Mouse (Mus musculus): ENCODE data around the gene Gria2. TPM values are rescaled to one million over a fixed set of nuclear protein-coding genes. Genes with fewer than 3 reads are reported as not detected.

The Gria2 gene
- polyA plus RNA-seq, 1 experiment from 2014 or later = not detected

DNA sequence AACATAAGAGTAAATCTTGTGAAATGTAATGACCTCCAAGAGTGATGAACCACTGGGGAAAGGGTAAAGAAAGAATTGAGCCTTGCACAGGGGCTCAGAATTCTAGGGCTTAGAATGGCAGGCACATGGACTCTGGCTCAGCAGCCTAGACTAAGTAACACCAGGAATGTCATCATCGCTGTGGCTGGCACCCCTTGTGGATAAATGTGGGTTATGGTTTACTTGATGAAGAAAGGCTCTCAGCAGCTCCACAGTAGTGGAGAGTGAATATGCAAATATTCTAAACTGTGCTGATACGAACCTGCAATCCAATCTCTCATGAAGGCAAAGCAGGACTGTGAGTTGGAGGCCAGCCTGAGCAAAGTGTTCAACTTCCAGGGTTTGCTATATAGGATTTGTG lies 26.0 kb downstream of the Gria2 start:
- no peak for TF ChIP-seq CTCF (IDR thresholded peaks at IDR 0.05)
- peaks cover 42% of the 10 kb centered on the region for H3K27me3 ChIP-seq
- POLR2A ChIA-PET = no interaction called here
- CTCF ChIA-PET = interaction anchor here (1.1 to 1.4 kb wide), 2 partner anchors 10 to 28 kb away, joined by 3 to 5 read pairs; no protein-coding TSS in a partner anchor
- no peak for ATAC-seq
- DNase-seq (ENCODE audit: low read depth, low spot score) = no peak
- in situ Hi-C loops (cut with MboI; ENCODE audit: low pct_unique_long_range_greater_than_20kb) = no loop called here

DNA sequence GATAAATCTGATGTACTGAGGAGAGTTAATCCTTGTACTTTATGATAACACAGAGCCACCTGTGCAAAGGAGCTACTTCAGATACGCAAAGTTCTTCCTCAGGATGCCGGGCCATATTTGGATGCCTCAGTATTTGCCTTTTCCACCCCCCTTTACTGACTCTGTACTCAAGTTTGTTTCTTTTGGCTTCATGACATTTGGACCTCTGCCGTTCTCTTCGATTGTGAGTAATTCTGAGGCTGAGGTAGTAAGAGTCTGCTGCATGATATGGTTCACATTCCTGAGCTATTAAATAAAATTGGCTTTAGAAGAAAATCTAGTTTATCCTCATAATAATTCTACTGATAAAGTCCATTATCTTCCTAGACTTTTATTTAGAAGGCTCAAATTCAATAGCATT lies 26.7 kb downstream of the Gria2 start:
- peaks cover 49% of the 10 kb centered on the region for H3K27me3 ChIP-seq
- ChIA-PET POLR2A (no interaction called here), CTCF (interaction anchor here (1.4 kb wide), 1 partner anchor 10 kb away, joined by 3 read pairs; no protein-coding TSS in a partner anchor)
- in situ Hi-C loops (cut with MboI; ENCODE audit: low pct_unique_long_range_greater_than_20kb) = no loop called here
- DNase-seq (ENCODE audit: low read depth, low spot score) = peak; percentile 6
- TF ChIP-seq CTCF (IDR thresholded peaks at IDR 0.05) = no peak
- no peak for ATAC-seq

DNA sequence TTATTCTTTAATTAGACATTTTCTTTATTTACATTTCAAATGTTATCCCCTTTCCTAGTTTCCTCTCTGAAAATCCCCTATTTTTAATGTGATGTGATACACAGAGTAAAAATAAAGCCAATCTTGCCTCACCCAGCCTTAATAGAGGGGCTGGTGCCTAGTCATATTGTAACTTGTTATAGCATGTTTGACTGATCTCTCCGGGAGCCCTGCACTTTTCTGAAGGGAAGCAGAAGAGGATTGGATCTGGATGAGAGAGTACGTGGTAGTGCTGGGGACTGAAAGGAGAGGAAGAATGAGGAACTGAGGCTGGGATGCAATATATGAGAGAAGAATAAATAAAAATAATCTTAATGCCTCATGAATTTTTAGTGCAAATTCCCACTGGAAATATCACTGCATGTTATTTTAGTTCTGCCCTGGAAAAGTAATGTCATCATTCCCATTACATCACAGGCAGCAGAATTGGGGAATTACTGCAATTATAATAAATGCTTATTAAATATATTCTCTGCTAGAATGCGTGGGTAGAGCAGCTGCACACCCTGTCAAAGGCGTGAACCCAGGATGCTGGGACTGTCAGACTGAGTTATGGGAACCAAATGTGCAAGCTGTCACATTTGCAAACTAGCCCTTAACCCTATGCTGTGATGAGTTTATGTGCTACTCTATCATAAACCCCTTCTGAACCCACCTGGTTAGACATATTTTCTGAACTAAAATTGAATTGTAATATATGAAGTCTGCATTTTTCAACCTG lies 28.4 kb downstream of the Gria2 start:
- POLR2A ChIA-PET = no interaction called here
- ATAC-seq (no peak), DNase-seq (ENCODE audit: low read depth, low spot score) (no peak)
- H3K27me3 ChIP-seq = peaks cover 52% of the 10 kb centered on the region
- CTCF ChIA-PET = no interaction called here
- in situ Hi-C loops (cut with MboI; ENCODE audit: low pct_unique_long_range_greater_than_20kb) = no loop called here
- TF ChIP-seq CTCF (IDR thresholded peaks at IDR 0.05) = no peak

DNA sequence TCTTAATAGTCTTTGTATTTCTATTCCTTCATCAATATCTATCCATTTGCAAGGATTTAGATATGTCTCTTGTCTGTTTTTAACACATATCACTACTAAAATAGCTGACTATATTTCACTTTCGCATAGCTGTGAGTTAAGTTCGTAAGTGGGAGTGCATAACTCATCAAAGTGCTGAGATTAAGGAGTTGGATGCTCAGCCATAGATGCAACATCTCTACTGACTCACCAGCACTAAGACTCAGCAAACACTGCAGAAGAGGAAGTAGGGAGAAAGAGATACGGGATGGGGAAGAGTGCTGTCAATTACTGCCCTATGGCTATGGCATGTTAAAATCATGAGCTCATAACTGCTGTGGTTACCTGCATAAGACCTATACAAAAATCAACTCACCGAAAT lies 29.4 kb downstream of the Gria2 start:
- CTCF ChIA-PET = no interaction called here
- POLR2A ChIA-PET = no interaction called here
- H3K27me3 ChIP-seq = peaks cover 59% of the 10 kb centered on the region
- no peak for ATAC-seq
- no peak for DNase-seq (ENCODE audit: low read depth, low spot score)
- in situ Hi-C loops (cut with MboI; ENCODE audit: low pct_unique_long_range_greater_than_20kb) = no loop called here
- TF ChIP-seq CTCF (IDR thresholded peaks at IDR 0.05) = no peak

DNA sequence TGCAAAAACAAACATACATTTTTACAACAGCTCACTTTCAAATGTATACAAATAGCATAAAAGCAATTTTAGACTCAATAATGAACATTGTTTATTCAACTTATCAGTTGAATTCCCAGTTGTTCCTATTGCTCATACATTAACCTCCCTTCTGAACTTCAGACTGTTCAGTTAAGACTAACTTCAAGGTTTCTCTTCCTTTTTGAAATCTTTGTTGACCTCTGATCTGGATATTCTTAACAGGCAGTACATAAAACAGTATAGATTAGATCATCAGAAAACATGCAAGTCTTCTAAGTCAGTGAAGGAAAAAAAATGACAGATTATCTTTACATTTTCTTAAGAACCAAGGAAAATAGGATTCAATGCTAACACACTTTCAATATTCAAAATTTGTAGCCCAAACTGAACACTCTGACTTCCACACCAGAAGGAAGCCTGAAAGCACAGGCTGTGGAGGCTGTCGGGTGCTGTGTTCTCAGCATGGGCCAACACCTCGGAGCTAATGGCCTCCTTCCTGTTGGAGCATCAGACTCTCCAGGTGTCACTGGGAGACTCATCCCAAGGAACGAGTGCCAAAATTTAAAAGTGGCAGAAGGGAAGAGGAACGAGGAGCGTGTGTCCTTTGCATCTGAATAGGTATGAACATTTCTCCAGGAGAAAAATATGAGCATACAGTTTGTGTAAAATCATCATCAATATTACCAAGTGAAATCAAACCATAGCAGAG lies 33.0 kb downstream of the Gria2 start:
- ATAC-seq (no peak), DNase-seq (ENCODE audit: low read depth, low spot score) (no peak)
- no peak for TF ChIP-seq CTCF (IDR thresholded peaks at IDR 0.05)
- ChIA-PET CTCF (no interaction called here), POLR2A (no interaction called here)
- peaks cover 63% of the 10 kb centered on the region for H3K27me3 ChIP-seq
- in situ Hi-C loops (cut with MboI; ENCODE audit: low pct_unique_long_range_greater_than_20kb) = no loop called here

DNA sequence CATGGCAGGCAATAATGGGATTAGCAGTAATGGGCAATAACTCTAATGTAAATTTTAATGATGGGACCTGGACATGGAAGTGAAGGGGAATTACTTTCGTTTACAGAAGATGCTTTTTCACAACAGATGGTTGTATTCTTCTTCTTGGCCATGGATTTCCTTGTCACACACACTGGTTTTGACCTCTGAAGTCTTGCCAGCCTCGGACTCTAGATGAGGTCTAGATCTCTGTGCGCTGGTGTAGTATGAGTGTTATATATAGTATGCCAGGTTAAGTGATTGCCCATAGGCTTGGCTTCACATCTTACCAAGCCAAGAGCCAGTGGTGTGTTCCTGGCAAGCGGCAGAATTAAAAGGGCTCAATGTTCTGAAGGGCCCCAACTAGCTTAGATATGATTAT lies 43.7 kb downstream of the Gria2 start:
- ChIA-PET CTCF (interaction anchor here (1.5 kb wide), 1 partner anchor 10 kb away, joined by 3 read pairs; no protein-coding TSS in a partner anchor), POLR2A (no interaction called here)
- TF ChIP-seq CTCF (IDR thresholded peaks at IDR 0.05) = no peak
- peaks cover 60% of the 10 kb centered on the region for H3K27me3 ChIP-seq
- in situ Hi-C loops (cut with MboI; ENCODE audit: low pct_unique_long_range_greater_than_20kb) = no loop called here
- ATAC-seq (no peak), DNase-seq (ENCODE audit: low read depth, low spot score) (no peak)

DNA sequence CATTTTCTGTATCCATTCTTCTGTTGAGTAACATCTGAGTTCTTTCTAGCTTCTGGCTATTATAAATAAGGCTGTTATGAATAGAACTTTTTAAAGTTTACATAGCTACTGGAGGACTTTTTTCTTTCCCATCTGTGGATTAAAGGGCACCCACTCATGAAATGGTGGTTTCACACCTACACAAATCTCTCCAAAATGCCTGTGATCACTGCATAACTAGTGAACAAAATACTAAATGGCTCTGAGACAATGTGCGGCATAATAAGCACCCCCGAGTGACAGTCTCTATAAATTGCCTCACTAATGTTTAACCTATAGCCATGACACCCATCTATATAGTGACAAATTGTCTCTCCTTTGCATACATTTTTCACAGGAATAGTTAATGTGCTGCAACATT lies 44.3 kb downstream of the Gria2 start:
- H3K27me3 ChIP-seq = peaks cover 57% of the 10 kb centered on the region
- no peak for TF ChIP-seq CTCF (IDR thresholded peaks at IDR 0.05)
- DNase-seq (ENCODE audit: low read depth, low spot score) = no peak
- POLR2A ChIA-PET = no interaction called here
- in situ Hi-C loops (cut with MboI; ENCODE audit: low pct_unique_long_range_greater_than_20kb) = no loop called here
- CTCF ChIA-PET = no interaction called here
- ATAC-seq = no peak

DNA sequence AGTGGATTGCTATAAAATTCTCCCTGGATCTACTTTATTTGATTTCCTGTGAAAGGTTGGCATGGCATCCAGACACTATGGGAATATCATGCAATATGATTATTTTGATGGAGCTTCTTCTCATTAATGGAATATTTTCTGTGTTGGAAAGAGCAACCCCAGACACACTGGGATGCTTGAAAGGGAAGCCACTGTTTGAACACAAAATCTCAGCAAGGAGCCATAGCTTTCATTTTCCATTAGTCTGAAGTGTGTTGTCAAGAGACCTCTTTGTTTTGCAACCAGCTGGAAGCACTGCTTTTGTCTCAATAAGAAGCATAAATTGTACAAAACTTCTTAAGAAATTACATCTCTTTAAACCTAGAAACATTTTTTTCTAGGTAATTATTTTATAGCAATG lies 51.8 kb downstream of the Gria2 start:
- ATAC-seq (no peak), DNase-seq (ENCODE audit: low read depth, low spot score) (no peak)
- in situ Hi-C loops (cut with MboI; ENCODE audit: low pct_unique_long_range_greater_than_20kb) = no loop called here
- peaks cover 35% of the 10 kb centered on the region for H3K27me3 ChIP-seq
- CTCF ChIA-PET = interaction anchor here (1.4 kb wide), 1 partner anchor 13 kb away, joined by 4 read pairs; no protein-coding TSS in a partner anchor
- POLR2A ChIA-PET = no interaction called here
- no peak for TF ChIP-seq CTCF (IDR thresholded peaks at IDR 0.05)

DNA sequence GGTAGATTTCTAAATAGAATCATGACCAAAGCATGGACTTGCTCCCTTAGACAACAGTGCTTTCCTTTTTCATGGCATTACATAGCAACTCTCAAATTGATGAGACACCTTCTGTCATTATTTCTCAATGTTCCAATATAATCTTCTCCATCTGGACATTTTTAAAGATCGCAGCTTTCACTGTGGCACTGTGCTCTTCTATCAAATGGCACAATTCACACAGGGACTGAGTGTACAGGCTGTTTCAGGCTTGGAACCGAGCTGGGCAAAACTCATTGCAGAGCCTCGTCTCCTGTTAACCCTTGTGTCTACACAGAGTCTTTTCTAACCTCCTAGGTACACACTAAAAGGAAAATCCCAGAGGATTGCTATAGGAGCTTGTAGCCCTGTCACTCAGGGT lies 77.4 kb downstream of the Gria2 start:
- POLR2A ChIA-PET = no interaction called here
- TF ChIP-seq CTCF (IDR thresholded peaks at IDR 0.05) = no peak
- CTCF ChIA-PET = interaction anchor here (1.0 kb wide), 1 partner anchor 651 kb away, joined by 3 read pairs; no protein-coding TSS in a partner anchor
- DNase-seq (ENCODE audit: low read depth, low spot score) = no peak
- in situ Hi-C loops (cut with MboI; ENCODE audit: low pct_unique_long_range_greater_than_20kb) = no loop called here
- H3K27me3 ChIP-seq = peaks cover 64% of the 10 kb centered on the region
- no peak for ATAC-seq

DNA sequence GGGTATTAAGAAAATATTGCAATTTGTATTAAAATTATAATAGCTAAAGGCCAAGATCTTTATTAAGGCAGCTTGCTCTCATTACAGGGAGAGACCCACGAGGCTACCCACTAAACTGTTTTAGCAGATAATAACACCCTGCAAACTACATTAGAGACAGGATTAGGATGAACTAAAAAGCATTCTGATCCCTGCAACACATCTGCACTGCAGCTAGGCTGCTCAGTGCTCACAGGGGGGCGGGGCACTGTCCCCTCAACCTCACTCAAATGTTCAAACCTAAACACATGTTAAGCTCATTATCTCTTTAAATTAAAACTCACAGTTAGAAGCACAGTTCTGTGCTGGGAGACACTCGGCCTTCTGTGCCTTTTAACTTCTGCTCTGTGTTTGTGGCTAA lies 89.5 kb downstream of the Gria2 start:
- TF ChIP-seq CTCF (IDR thresholded peaks at IDR 0.05) = no peak
- ATAC-seq (no peak), DNase-seq (ENCODE audit: low read depth, low spot score) (no peak)
- ChIA-PET POLR2A (interaction anchor here (0.5 kb wide), 1 partner anchor 1036 kb away, joined by 7 read pairs; no protein-coding TSS in a partner anchor), CTCF (interaction anchor here (1.5 kb wide), 1 partner anchor 40 kb away, joined by 4 read pairs; no protein-coding TSS in a partner anchor)
- in situ Hi-C loops (cut with MboI; ENCODE audit: low pct_unique_long_range_greater_than_20kb) = no loop called here
- H3K27me3 ChIP-seq = peaks cover 47% of the 10 kb centered on the region

DNA sequence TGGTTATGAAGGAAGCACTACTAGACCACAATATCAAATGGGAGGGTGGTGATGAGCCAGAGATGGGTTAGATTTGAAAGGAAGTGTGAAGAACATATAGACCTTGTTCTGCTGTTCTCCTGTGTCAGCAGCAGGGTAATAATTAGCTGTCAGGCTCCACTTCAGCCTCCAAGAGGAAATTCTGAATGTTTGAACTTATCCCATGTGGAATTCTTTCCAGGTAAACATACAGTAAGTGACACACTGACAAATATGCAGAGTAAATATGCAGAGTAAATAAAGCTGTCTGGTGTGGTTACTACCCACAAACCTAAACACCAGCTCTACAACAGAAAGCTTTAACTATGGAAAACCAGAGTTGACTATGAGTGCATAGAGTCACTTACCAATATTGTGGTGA lies 93.6 kb downstream of the Gria2 start:
- POLR2A ChIA-PET = no interaction called here
- DNase-seq (ENCODE audit: low read depth, low spot score) (no peak), ATAC-seq (no peak)
- peaks cover 44% of the 10 kb centered on the region for H3K27me3 ChIP-seq
- in situ Hi-C loops (cut with MboI; ENCODE audit: low pct_unique_long_range_greater_than_20kb) = no loop called here
- no peak for TF ChIP-seq CTCF (IDR thresholded peaks at IDR 0.05)
- CTCF ChIA-PET = no interaction called here

Measured in Patski (cell line).